Mouse (Mus musculus) CH12.LX (cell line): Measurements from ENCODE around the gene Myo5a.

Experiments
- CTCF ChIP-seq, 2 experiments: IDR thresholded peaks in 1 of 2; conservative IDR thresholded peaks in 1 of 2; 2 replicates each; pipeline ENCODE4 v1.5.1; 2011 to 2012; ENCODE audit warnings: low read depth in 2 of 2, low read length in 2 of 2, improper control_type of control experiment in 1 of 2, inconsistent platforms in 1 of 2, mild to moderate bottlenecking in 1 of 2, moderate library complexity in 1 of 2
- HCFC1 ChIP-seq: IDR thresholded peaks from 2 replicates; pipeline ENCODE4 v1.6.1; 2012; ENCODE audit warnings: low read depth, mild to moderate bottlenecking, inconsistent platforms, low read length, improper control_type of control experiment
- MAZ ChIP-seq: IDR thresholded peaks from 2 replicates; pipeline ENCODE4 v1.6.1; 2012; ENCODE audit warnings: low read depth, mild to moderate bottlenecking, inconsistent platforms, low read length, improper control_type of control experiment, moderate library complexity
- POLR2A ChIP-seq: IDR thresholded peaks from 2 replicates; pipeline ENCODE4 v1.6.1; 2011; ENCODE audit warnings: low read depth, mild to moderate bottlenecking, improper control_type of control experiment, low read length
- SMC3 ChIP-seq: IDR thresholded peaks from 2 replicates; pipeline ENCODE4 v1.6.1; 2011; ENCODE audit warnings: low read depth, low read length, improper control_type of control experiment
- TBP ChIP-seq: conservative IDR thresholded peaks from 2 replicates; pipeline ENCODE4 v1.6.1; 2011; ENCODE audit warnings: low read depth, low read length, improper control_type of control experiment
- TCF12 ChIP-seq: IDR thresholded peaks from 2 replicates; pipeline ENCODE4 v1.6.1; 2014; ENCODE audit warnings: low read depth, mild to moderate bottlenecking, inconsistent platforms, low read length, improper control_type of control experiment
- USF1 ChIP-seq: IDR thresholded peaks from 2 replicates; pipeline ENCODE4 v1.6.1; 2014; ENCODE audit warnings: low read depth, mild to moderate bottlenecking, inconsistent platforms, low read length, improper control_type of control experiment
- ZC3H11A ChIP-seq: IDR thresholded peaks from 2 replicates; pipeline ENCODE4 v1.6.1; 2012; ENCODE audit warnings: low read depth, mild to moderate bottlenecking, inconsistent platforms, low read length, improper control_type of control experiment
- ZKSCAN1 ChIP-seq: IDR thresholded peaks from 2 replicates; pipeline ENCODE4 v1.6.1; 2012; ENCODE audit warnings: low read depth, inconsistent platforms, low read length, improper control_type of control experiment, borderline replicate concordance

GRCm38 (mm10) chr9:75094762-75095161 lies 23.9 kb downstream of the Myo5a start:
- no peak for TF ChIP-seq MAZ
- no peak for TF ChIP-seq CTCF (conservative IDR thresholded peaks at IDR 0.05 in 1 of 2, IDR thresholded peaks at IDR 0.05 in 1 of 2; ENCODE audit: low read depth in 2 of 2, low read length in 2 of 2)
- no peak for TF ChIP-seq POLR2A
- TF ChIP-seq USF1 = no peak
- TF ChIP-seq TCF12 = peak; percentile 81
- no peak for TF ChIP-seq SMC3
- no peak for TF ChIP-seq ZC3H11A
- TF ChIP-seq TBP = 0 out of 2 replicates have a peak, but pooled peaks have one; percentile 37
- no peak for TF ChIP-seq HCFC1
- no peak for TF ChIP-seq ZKSCAN1
